Mouse (Mus musculus) c-Kit-positive CD71-negative TER-119-negative erythroid progenitor cells, embryonic 14.5 days (primary cell): Measurements from ENCODE around the gene Gsto1.
"Not testable (repeated sequence)": the region's sequence is repeated elsewhere in the genome, so short reads cannot be mapped to it uniquely, and the experiment has no call there.

ENCODE experiments used
- DNase-seq: peaks from one replicate; pipeline ENCODE4 v3.0.0-alpha.2; 2013; ENCODE audit warnings: low read depth

Gsto1 gene

GRCm38 (mm10) chr19:47854796-47855783 lies at the start of gene Gsto1:
TSS of gene Gsto1 (plus strand) at chr19:47854970.
- DNase-seq: peak; percentile 59

DNA sequence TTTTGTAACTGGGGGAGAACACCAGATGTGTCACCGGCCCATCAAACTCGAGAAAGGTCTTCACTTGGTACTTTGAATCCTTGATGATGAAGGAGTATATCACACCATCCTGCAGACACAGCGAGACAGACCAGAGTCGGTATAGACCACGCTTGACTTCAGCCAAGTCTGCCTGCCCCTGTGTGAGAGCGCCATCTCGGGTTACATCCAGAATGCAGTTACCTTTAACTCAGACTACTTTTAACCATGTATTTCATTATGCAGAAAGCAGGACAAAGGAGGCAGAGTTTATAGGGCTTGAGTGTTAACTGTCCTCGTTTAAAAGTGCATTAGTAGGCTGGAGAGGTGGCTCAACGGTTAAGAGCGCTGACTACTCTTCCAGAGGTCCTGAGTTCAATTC lies 42.7 kb upstream of the Gsto1 start:
- DNase-seq: no peak

- DNase-seq: no peak
Observed at GRCm38 (mm10) chr19:47814721-47815120, 40.0 kb upstream of the Gsto1 start.

DNA sequence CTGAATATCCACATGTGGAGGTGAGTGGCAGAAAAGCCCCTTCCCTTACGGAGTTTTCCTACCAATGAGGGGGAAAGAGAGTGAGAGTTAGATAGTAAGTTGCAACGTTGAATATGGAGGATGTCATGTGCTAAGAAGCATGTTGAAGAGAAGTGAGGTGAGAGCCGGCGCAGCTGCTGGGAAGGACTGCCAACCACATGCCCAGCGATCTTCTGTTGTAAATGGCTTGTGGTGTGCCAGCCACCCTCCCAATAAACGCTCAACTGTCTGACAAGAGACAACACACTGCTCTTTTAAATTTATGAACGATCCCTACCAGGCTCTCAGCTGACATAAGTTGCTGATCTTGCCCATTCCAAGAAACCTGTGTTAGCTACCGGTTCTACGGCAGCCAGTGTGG lies 37.1 kb upstream of the Gsto1 start:
- DNase-seq: no peak

DNA sequence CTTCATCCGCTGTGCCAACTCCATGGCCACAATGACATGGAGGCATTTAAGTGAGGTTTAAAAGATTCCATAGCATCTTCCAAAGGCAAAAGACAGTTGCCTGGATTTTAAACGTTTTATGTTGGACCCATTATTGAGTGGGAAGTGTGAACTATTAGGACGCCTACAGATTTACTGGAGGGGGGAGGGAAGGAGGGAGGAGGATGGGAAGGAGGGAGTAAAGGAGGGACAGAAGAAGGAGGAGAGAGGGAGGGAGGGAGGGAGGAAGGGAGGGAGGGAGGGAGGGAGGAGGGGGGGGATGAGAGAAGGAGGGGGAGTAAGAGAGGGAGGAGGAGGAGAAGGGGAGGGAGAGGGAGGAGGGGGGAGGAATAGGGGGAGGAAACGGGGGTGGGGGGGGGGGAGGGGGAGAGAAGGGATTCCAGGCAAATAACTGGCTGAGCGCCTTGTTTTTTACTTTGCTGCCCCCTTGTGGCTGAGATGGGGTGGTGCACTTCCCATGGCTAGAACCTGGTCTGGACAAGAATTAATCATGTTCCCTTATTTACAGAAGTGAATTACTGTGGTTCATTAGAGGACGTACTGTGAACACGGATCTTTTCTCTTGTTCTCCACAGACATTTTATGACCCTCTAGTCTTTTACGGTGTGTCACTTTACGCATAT lies 33.8 kb upstream of the Gsto1 start:
- DNase-seq: peak; percentile 59

GRCm38 (mm10) chr19:47821494-47821872 lies 33.3 kb upstream of the Gsto1 start:
- DNase-seq: no peak

GRCm38 (mm10) chr19:47822143-47822796 lies 32.5 kb upstream of the Gsto1 start:
- DNase-seq: no peak

- DNase-seq: no peak
Observed at GRCm38 (mm10) chr19:47824026-47824425, 30.7 kb upstream of the Gsto1 start.

- no peak for DNase-seq
Observed at GRCm38 (mm10) chr19:47829913-47830450, 24.8 kb upstream of the Gsto1 start.

GRCm38 (mm10) chr19:47831111-47831510 lies 23.7 kb upstream of the Gsto1 start:
- DNase-seq: no peak

DNA sequence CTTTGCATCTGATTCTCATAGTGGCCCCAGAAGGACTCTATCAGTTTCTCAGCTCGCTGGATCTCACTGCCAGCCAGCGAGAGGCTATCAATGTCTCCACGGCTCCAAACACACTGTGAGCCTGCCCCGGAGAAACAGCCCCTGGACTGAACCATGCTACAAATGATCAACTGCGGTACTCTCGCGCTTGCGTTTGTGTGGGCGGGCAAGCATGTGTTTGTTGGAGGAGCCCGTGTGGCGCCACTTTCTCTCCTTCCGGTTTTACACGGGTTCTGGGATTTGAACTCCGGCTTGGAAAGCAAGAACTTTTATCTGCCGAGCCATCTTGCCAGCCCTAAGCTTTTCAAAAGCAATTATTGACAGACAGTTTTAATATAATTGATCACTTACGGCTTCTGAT lies 22.5 kb upstream of the Gsto1 start:
- no peak for DNase-seq

- DNase-seq: no peak
Observed at GRCm38 (mm10) chr19:47834614-47835013, 20.2 kb upstream of the Gsto1 start.

DNA sequence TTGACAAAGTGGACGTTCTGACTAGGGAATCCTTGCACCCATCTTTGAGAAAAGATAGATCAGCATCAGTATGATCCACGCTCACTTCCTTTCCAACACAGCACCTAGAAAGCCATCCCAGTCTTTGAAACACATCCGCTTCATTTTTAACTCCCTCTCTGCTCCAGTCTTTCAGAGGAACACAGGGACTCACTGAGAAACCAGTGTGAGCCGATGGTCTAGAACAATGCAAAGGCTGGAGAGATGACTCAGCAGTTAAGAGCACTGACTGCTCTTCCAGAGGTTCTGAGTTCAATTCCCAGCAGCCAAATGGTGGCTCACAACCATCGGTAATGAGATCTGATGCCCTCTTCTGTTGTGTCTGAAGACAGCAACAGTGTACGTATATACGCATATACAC lies 19.0 kb upstream of the Gsto1 start:
- DNase-seq: no peak

GRCm38 (mm10) chr19:47836701-47837526 lies 17.9 kb upstream of the Gsto1 start:
- peak; percentile 49 for DNase-seq

GRCm38 (mm10) chr19:47837527-47837901 lies 17.3 kb upstream of the Gsto1 start:
- no peak for DNase-seq

DNA sequence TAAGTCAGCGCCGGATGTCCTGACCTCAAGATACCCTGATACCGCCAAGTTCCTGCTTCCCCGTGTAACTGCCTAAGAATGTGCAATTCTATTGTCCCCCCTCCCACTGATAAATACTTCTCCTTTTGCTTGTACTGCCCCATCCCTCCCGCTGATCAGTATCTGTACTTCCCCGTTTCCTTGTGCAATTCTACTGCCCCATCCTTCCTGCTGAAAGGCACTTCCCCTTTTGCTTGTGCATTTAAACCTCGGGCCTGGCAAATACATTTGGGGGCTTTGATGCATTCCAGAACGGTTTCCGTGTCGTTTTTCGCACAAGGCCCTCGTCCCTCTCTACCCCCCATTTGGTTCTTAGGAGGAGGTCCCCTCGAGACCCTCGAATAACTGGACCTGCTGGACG lies 13.5 kb upstream of the Gsto1 start:
- not testable (repeated sequence) for DNase-seq

GRCm38 (mm10) chr19:47849735-47850134 lies 5.0 kb upstream of the Gsto1 start:
- DNase-seq: no peak

DNA sequence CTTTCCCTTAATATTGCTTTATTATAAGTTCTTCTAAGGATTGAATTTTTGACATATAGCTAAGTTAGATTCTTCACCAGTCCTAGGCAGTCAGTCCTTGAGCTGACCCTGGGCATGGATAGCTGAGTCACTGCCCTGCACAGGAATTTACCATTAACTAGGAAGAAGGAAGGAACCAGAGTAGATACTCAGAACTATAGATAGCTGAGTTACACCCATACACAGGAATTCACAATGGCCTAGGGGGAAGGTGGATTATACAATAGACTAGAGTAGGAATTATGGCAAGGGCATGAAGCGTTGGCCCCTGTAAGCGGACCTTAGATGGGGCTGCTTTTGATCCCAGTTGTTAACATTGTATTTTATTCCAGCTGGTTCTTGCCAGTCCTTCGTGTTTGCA lies 2.6 kb upstream of the Gsto1 start:
- DNase-seq: not testable (repeated sequence)

- no peak for DNase-seq
Observed at GRCm38 (mm10) chr19:47853053-47853452, 1.7 kb upstream of the Gsto1 start.

DNA sequence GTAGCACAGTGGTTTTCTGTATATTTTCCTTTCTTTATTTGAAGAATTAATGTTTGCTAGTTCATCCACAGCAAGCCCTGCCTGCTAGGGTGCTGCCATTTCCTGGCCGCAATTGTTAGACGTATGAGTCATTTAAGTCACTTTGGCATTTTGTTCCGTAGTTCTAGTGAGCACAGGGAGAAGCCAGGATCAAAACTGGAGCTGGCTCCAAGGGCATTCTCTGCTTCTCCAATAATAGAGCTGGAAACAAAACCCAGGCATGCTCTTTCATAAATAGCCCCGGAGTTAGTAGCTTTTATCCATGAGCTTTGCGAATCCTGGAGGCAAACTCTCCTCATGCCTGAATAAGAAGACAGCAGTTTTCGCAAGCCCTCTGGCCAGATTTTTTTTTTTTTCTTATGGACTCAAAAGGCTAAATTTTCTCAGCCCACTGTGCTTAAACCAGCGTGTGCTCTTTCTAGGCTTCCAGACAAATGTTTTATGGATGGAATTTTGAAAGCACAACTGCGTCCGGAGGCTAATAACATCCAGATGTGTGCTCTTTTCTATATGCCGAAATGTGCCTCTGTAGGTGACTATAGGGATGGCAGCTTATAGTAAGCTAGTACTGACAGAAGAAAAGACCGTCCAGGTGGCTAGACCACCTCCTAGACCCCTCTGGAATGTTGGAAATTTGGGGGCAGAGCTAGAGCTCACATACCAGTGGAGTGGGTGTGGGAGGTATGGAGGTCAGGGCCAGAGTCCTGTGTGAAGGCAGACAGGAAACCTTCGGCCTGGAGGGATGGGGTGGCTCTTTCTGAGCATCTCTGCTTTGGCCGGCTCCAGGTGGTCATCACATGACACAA lies 597 bp upstream of the Gsto1 start:
- no peak for DNase-seq
